Mouse (Mus musculus) heart, embryonic 15.5 days (tissue): Measurements from ENCODE around the gene Bsn. TPM values are rescaled to one million over a fixed set of nuclear protein-coding genes. Genes with fewer than 3 reads are reported as not detected.

ENCODE experiments used
- ATAC-seq: fragments of 200-750 bp; cut with Nextera tagmentation; replicated peaks from 2 replicates; pipeline ENCODE4 v1.8.0; 2017; ENCODE audit warnings: low read depth, moderate TSS enrichment; ENCODE audit not compliant: insufficient number of reproducible peaks, insufficient read depth, low FRiP score
- H3K27ac ChIP-seq: fragments of 300-500 bp; sonication (generic); 2 replicates; pipeline ENCODE4 v1.5.1; 2015; ENCODE audit warnings: mild to moderate bottlenecking, inconsistent platforms
- H3K27me3 ChIP-seq: fragments of 300-500 bp; sonication (generic); 2 replicates; pipeline ENCODE4 v1.6.1; 2015; ENCODE audit warnings: inconsistent platforms
- H3K36me3 ChIP-seq: fragments of 300-500 bp; sonication (generic); 2 replicates; pipeline ENCODE4 v1.6.1; 2015; ENCODE audit warnings: mild to moderate bottlenecking, inconsistent platforms
- H3K4me1 ChIP-seq: fragments of 300-500 bp; sonication (generic); replicated peaks from 2 replicates; pipeline ENCODE4 v1.6.1; 2015; ENCODE audit warnings: inconsistent platforms
- H3K4me2 ChIP-seq: fragments of 300-500 bp; sonication (generic); 2 replicates; pipeline ENCODE4 v1.6.1; 2015; ENCODE audit warnings: inconsistent platforms, mild to moderate bottlenecking, moderate library complexity
- H3K4me3 ChIP-seq: fragments of 300-500 bp; sonication (generic); 2 replicates; pipeline ENCODE4 v1.5.1; 2015; ENCODE audit warnings: mild to moderate bottlenecking, inconsistent platforms
- H3K9ac ChIP-seq: fragments of 300-500 bp; sonication (generic); 2 replicates; pipeline ENCODE4 v1.6.1; 2015; ENCODE audit warnings: mild to moderate bottlenecking, inconsistent platforms
- H3K9me3 ChIP-seq: fragments of 300-500 bp; sonication (generic); replicated peaks from 2 replicates; pipeline ENCODE4 v1.6.1; 2016; ENCODE audit warnings: inconsistent platforms
- WGBS: fragments of 180-500 bp; shearing (Covaris S2); methylation state at CpG from one replicate; pipeline ENCODE4 v1.1.7; 2015; ENCODE audit warnings: mixed read lengths; 5-methylcytosine and 5-hydroxymethylcytosine counted together
- polyA plus RNA-seq: library from polyadenylated mRNA; unstranded; fragments of >200 nt; fragmentation: Nextera tagmentation; extraction: Ambion mirVana; gene quantifications from 2 replicates; pipeline ENCODE4 v1.2.1, GENCODE M21; 2015

Bsn gene
- polyA plus RNA-seq, 1 experiment from 2014 or later, result 0.13 TPM

DNA sequence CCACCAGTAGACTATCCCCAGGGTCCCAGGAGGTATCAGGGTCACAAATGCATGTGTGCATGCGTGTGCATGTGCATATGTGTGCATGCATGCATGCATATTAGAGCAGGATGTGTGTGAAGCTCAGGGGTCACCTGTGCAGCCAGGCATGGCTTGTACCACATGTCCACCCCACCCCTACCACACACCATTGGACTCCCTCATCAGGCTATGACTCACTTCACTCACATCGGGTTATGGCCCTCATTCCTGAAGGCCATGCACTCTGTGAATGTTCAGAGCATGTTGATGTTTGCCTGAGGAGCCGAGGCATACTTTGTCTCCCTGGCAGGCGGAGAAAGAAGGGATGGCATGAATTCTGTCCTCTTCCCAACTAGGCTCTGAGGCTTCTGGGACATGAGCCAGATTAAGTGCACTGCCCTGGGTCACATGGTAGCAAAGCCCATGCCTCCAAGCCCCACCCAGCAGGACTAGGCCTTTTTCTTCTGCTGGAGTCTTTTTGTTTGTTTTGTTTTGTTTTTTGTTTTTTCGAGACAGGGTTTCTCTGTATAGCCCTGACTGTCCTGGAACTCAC, 17.3 kb downstream of the Bsn start:
- Histone ChIP-seq H3K27ac (no peak overlapping the region), H3K9me3 (no peaks in the 10 kb centered on the region), H3K9ac (no peak overlapping the region), H3K27me3 (no peaks in the 10 kb centered on the region), H3K4me1 (no peaks in the 10 kb centered on the region; the same call in 1 of the 2 replicates), H3K4me3 (no peak overlapping the region), H3K36me3 (no peaks in the 10 kb centered on the region), H3K4me2 (no peak overlapping the region)
- ATAC-seq, result no peak
- WGBS, result 64% methylated on average over 5 of the region's 5 CpGs

DNA sequence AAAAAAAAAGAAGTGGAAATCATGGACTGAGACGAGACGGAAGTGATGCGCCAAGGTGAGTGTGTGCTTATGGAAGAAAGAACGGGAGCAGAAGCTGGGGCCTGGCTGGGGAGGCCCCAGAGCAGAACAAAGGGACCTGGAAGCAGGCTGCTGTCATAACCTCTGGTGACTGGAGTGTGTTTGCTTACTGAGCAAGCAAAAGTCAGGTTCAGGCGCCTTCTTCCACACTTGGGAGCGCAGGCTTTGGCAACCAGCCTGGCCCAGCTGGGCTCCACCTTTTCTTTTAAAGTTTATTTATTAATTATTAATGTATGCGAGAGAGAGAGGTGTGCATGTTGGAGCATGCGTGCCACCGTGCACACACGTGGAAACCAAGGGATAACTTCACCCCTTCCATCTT, 20.4 kb downstream of the Bsn start:
- Histone ChIP-seq H3K27ac (no peak overlapping the region), H3K9ac (no peak overlapping the region), H3K4me1 (no peaks in the 10 kb centered on the region; the same call in 1 of the 2 replicates), H3K4me2 (no peak overlapping the region), H3K9me3 (no peaks in the 10 kb centered on the region), H3K36me3 (no peaks in the 10 kb centered on the region), H3K4me3 (no peak overlapping the region), H3K27me3 (no peaks in the 10 kb centered on the region)
- WGBS, result 75% methylated on average over 10 of the region's 10 CpGs
- no peak for ATAC-seq

DNA sequence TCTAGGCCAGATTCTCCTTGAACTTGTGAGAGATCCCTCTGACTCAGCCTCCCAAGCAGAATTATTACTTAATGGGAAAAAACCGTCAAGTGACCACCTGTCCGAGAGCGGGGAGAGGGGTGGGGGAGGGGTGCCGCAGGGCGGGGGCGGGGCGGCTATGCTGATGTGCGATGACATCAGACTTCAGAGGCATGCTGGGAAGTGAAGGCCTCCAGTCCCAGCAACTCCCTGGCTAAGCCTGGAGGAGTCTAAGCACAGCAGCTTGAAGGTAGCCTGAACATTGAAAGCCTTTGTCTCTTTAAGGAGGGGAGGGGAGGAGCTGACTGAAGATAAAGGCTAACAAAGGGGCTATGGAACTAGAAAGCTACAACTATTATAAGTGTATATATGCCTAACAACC, 25.0 kb downstream of the Bsn start:
- Histone ChIP-seq H3K27ac (no peak overlapping the region), H3K27me3 (no peaks in the 10 kb centered on the region), H3K4me3 (no peak overlapping the region), H3K9me3 (no peaks in the 10 kb centered on the region), H3K9ac (no peak overlapping the region), H3K4me2 (no peak overlapping the region), H3K4me1 (no peaks in the 10 kb centered on the region), H3K36me3 (no peaks in the 10 kb centered on the region)
- ATAC-seq, result no peak
- WGBS, result 47% methylated on average over 8 of the region's 8 CpGs

DNA sequence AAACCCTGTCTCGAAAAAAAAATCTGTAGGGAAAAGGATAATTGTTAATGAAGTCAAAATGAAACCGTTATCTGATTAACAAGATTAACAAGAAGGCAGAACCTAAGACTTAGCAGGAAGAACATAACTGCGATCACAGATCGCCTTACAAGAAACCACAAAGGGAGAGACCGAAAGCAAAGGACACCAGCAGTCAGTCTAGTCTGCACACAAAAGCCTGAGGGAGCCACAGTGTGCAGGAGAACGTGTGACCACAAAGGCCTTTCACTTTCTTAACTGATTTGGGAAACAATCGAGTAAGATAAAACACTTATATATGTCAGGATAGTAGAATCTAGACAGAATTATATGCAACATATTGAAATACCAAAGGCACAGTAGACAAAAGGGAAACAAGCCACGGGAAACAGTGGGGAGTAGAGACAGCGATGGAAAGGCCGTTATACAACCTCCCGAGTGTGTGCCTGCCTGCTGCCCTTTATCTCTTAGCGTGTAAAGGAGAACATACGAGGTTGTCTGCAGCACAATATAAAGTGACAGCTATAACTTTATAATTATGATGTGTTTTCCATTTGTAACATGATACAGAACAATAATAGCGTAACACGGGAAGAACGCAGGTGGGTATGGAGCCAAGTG, 26.4 kb downstream of the Bsn start:
- ATAC-seq, result no peak
- Histone ChIP-seq H3K27me3 (no peaks in the 10 kb centered on the region), H3K4me2 (no peak overlapping the region), H3K4me3 (no peak overlapping the region), H3K36me3 (no peaks in the 10 kb centered on the region), H3K27ac (no peak overlapping the region), H3K9me3 (no peaks in the 10 kb centered on the region), H3K9ac (no peak overlapping the region), H3K4me1 (no peaks in the 10 kb centered on the region)
- 81% methylated on average over 16 of the region's 16 CpGs for WGBS

DNA sequence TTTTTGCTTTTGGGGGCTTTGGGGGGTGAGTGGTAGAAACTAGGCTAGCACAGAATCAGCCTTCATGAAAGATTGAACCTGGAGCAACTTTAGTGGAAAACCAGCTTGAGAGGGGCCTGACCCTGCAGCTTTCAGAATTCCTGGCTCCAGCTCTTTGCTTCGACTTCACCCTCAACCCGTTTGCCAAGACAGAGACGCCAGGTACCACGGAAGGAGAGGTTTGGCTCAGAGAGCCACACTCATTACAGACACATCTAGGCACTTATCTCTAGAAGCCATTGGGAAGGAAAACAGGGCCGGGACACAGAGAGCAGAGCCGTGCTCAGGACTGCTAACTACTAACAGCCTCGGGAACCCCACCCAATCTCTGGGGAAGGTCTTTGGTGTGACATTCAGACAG, 32.3 kb downstream of the Bsn start:
- no peaks in the 10 kb centered on the region for H3K27me3 ChIP-seq
- no peak overlapping the region for H3K9ac ChIP-seq
- 29% methylated on average over 7 of the region's 7 CpGs for whole genome bisulfite sequencing
- no peak overlapping the region for H3K4me2 ChIP-seq
- no peak overlapping the region for H3K27ac ChIP-seq
- H3K9me3 ChIP-seq, result no peaks in the 10 kb centered on the region
- ATAC-seq, result no peak
- no peak overlapping the region for H3K4me3 ChIP-seq
- H3K4me1 ChIP-seq, result no peaks in the 10 kb centered on the region
- H3K36me3 ChIP-seq, result no peaks in the 10 kb centered on the region

DNA sequence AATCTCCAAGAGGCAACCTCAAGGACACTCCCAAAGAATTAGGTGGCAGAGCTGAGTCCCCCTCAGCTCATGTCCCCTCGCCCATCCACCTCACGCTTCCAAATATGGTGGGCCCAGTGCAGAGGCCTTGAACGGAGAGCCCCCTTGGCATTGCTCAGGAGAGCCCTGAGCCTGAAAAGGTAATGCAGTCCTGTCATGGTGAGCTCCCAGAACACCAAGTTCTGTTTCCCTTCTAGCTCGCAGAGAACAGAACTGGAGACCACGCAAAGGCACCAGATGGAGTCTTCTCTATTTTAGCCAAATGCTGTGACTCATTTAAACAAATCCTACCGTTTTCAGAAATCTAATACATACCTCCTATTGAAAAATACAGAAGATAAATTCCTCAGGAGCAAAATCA, 32.7 kb downstream of the Bsn start:
- Histone ChIP-seq H3K4me1 (no peaks in the 10 kb centered on the region), H3K27ac (no peak overlapping the region), H3K4me2 (no peak overlapping the region), H3K4me3 (no peak overlapping the region), H3K9me3 (no peaks in the 10 kb centered on the region), H3K9ac (no peak overlapping the region), H3K36me3 (no peaks in the 10 kb centered on the region), H3K27me3 (no peaks in the 10 kb centered on the region)
- 77% methylated on average over 6 of the region's 6 CpGs for WGBS
- no peak for ATAC-seq

DNA sequence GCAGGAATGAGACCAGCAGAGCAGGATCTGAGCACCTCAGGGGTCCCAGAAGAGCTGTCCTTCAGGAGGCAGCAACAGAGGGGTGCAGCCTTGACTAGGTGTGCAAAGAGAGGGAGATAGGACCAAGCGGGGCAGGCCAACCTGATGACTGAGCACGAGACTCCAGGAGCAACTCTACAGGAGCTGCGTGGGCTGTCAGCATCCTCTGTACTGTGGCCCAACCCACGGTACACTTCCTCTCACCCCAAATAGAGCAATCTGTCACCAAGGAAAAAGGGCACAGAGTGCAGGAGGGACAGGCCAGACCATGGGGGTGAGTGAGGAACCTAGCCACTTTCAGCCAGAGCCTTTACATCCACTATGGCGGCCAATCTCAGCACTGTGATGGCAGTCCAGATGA, 33.4 kb downstream of the Bsn start:
- Histone ChIP-seq H3K36me3 (no peaks in the 10 kb centered on the region), H3K4me2 (no peak overlapping the region), H3K4me1 (no peaks in the 10 kb centered on the region), H3K4me3 (no peak overlapping the region), H3K9ac (no peak overlapping the region), H3K27ac (no peak overlapping the region), H3K27me3 (no peaks in the 10 kb centered on the region), H3K9me3 (no peaks in the 10 kb centered on the region)
- ATAC-seq, result no peak
- 66% methylated on average over 5 of the region's 5 CpGs for WGBS

DNA sequence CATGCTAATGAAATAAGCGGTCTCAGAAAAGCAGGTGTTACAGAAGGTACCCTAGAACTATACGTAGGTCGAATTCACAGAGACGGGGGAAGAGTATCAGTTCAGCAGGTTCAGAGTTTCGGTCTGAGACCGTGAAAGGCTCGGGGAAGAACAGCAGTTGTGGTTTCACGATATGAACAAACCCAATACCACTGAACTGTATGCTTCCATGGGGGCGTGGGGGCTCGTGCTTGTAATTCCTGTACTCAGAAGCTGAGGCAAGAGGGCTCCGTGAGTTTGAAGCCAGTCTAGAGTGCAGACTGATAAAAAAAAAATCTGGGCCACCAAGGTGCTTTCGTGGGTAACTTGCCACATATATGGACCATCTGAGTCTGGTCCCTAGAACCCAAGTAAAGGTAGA, 35.4 kb downstream of the Bsn start:
- Histone ChIP-seq H3K4me1 (no peaks in the 10 kb centered on the region), H3K9me3 (no peaks in the 10 kb centered on the region; the same call in 1 of the 2 replicates), H3K4me2 (no peak overlapping the region), H3K27me3 (no peaks in the 10 kb centered on the region), H3K27ac (no peak overlapping the region), H3K4me3 (no peak overlapping the region), H3K36me3 (no peaks in the 10 kb centered on the region), H3K9ac (no peak overlapping the region)
- ATAC-seq, result no peak
- 85% methylated on average over 12 of the region's 12 CpGs for WGBS

DNA sequence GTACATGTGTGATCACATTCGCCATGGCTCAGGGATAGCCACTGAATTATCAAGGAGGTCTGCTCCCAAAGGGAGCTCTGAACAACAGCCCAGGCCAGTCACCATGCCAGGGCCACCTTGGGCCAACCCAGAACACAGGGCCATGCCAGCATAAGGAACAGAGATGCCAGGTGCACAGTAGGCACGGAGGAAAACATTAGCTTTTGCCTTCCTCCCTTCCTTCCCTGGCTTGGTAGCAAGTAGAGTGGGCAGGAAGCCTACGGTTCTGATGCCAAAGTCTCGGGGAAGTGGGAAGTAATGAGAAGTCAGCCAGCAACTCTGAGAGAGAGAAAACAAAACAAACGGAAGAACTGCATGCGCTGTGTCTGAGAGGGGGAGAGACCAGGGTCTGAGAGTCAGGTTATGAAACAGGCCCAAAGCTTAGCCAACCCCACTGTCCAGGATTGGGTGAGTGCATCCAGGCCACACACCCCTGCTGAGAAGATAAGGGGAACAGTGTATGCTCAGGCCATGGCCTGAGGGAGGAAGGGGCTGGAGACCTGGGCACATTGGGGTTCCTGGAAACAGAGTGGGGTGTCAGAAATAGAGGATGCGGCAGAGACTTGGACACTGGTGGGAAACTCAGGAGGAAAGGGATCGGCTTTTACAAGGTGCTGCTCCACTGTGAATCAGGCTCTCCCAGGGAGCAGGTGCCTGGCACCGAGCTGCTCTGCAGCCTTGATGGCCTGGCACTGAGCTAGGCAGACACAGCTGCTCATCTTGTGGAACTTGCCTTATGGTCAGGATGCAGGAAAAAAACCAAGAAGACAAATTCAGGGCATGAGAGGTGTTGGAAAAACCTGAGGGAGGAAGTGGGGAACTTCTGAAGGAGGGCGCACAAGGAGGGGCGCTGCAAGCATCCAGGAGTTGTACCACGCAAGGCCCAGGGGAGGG, 36.4 kb downstream of the Bsn start:
- Histone ChIP-seq H3K27me3 (no peaks in the 10 kb centered on the region), H3K4me2 (no peak overlapping the region), H3K36me3 (no peaks in the 10 kb centered on the region), H3K27ac (no peak overlapping the region), H3K9ac (no peak overlapping the region), H3K9me3 (no peaks in the 10 kb centered on the region; the same call in 1 of the 2 replicates), H3K4me3 (no peak overlapping the region), H3K4me1 (no peaks in the 10 kb centered on the region)
- no peak for ATAC-seq
- WGBS, result 73% methylated on average over 12 of the region's 12 CpGs

DNA sequence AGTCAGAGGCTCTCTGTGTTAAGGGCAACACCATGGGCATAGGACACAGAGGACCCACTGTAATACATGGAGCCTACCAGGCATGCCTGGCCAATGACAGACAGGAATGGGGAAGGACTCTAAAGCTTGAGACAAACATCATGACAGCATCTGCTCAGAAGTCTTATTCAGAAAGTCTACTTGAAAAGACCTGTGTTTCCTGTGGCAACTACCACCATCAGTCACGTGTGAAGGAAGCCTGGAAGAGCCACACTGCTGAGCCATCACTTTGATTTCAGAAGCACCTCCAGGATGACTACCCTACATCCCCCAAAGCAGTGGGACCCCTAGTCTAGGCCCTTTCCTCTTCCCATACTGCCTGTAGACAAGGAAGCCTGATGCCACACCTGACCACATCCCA, 39.7 kb downstream of the Bsn start:
- Histone ChIP-seq H3K27ac (no peak overlapping the region), H3K4me3 (no peak overlapping the region), H3K27me3 (no peaks in the 10 kb centered on the region), H3K4me2 (no peak overlapping the region), H3K9ac (no peak overlapping the region), H3K9me3 (no peaks in the 10 kb centered on the region; the same call in 1 of the 2 replicates), H3K36me3 (no peaks in the 10 kb centered on the region), H3K4me1 (no peaks in the 10 kb centered on the region)
- 55% methylated on average over 1 of the region's 1 CpGs for WGBS
- no peak for ATAC-seq

DNA sequence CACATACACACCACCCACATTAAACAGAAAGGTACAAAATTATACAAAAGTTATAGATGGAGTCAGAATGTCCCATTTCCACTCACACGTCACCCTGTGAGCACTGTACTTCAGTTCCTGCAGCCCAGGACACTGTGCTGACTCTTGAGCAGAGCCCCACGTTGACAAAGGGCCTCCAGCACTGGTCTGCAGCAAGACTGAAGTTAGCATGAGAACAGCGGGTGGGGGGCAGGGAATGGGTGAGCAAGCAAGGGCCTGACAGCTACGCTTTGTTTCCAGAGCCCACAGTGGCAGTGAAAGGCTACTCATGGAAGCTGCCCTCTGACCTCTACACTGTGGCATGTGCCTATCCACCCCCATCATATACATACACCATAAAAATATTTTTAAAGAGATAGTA, 40.4 kb downstream of the Bsn start:
- WGBS, result 40% methylated on average over 4 of the region's 4 CpGs
- Histone ChIP-seq H3K4me3 (no peak overlapping the region), H3K4me2 (no peak overlapping the region), H3K36me3 (no peaks in the 10 kb centered on the region), H3K27me3 (no peaks in the 10 kb centered on the region), H3K4me1 (no peaks in the 10 kb centered on the region), H3K27ac (no peak overlapping the region), H3K9me3 (no peaks in the 10 kb centered on the region; the same call in 1 of the 2 replicates), H3K9ac (no peak overlapping the region)
- no peak for ATAC-seq
